Mouse (Mus musculus) lung, embryonic 16.5 days (tissue): ENCODE results near the gene Inpp5d. TPM values are rescaled to one million over a fixed set of nuclear protein-coding genes. Genes with fewer than 3 reads are reported as not detected.
A peak's percentile ranks its signal among the peaks of the same experiment; 100 is the strongest.

Experiments
- ATAC-seq: fragments of 200-750 bp; cut with Nextera tagmentation; 2 replicates; pipeline ENCODE4 v1.8.0; 2017; ENCODE audit warnings: low read depth, mild to moderate bottlenecking, moderate library complexity
- H3K27ac ChIP-seq: fragments of 300-500 bp; sonication (generic); 2 replicates; pipeline ENCODE4 v1.5.1; 2014; ENCODE audit warnings: mild to moderate bottlenecking, control low read depth, low read length
- H3K27me3 ChIP-seq: fragments of 300-500 bp; sonication (generic); 2 replicates; pipeline ENCODE4 v1.6.1; 2014; ENCODE audit warnings: low read depth, low read length, mixed read lengths; ENCODE audit not compliant: control insufficient read depth, insufficient read depth
- H3K36me3 ChIP-seq: fragments of 300-500 bp; sonication (generic); 2 replicates; pipeline ENCODE4 v1.6.1; 2014; ENCODE audit warnings: low read length; ENCODE audit not compliant: control insufficient read depth, insufficient read depth
- H3K4me1 ChIP-seq: fragments of 300-500 bp; sonication (generic); replicated peaks from 2 replicates; pipeline ENCODE4 v1.6.1; 2014; ENCODE audit warnings: low read length, mixed read lengths; ENCODE audit not compliant: control insufficient read depth, insufficient read depth
- H3K4me2 ChIP-seq: fragments of 300-500 bp; sonication (generic); 2 replicates; pipeline ENCODE4 v1.6.1; 2014; ENCODE audit warnings: low read depth, low read length, control low read depth
- H3K4me3 ChIP-seq: fragments of 300-500 bp; sonication (generic); 2 replicates; pipeline ENCODE4 v1.5.1; 2014; ENCODE audit warnings: mild to moderate bottlenecking, low read length, control low read depth
- H3K9ac ChIP-seq: fragments of 300-500 bp; sonication (generic); 2 replicates; pipeline ENCODE4 v1.6.1; 2014; ENCODE audit warnings: low read length, control low read depth
- H3K9me3 ChIP-seq: fragments of 300-500 bp; sonication (generic); 2 replicates; pipeline ENCODE4 v1.6.1; 2016; ENCODE audit warnings: low read length; ENCODE audit not compliant: control insufficient read depth
- WGBS: fragments of 180-500 bp; shearing (Covaris S2); extraction: QIAGEN DNeasy Blood & Tissue Kit; methylation state at CpG from one replicate; pipeline ENCODE4 v1.1.7; 2014; 5-methylcytosine and 5-hydroxymethylcytosine counted together
- polyA plus RNA-seq: library from polyadenylated mRNA; unstranded; fragments of >200 nt; fragmentation: Nextera tagmentation; extraction: Ambion mirVana; gene quantifications from 2 replicates; pipeline ENCODE4 v1.2.1, GENCODE M21; 2015

The Inpp5d gene
- polyA plus RNA-seq, 1 experiment from 2014 or later: 11.9 TPM

DNA sequence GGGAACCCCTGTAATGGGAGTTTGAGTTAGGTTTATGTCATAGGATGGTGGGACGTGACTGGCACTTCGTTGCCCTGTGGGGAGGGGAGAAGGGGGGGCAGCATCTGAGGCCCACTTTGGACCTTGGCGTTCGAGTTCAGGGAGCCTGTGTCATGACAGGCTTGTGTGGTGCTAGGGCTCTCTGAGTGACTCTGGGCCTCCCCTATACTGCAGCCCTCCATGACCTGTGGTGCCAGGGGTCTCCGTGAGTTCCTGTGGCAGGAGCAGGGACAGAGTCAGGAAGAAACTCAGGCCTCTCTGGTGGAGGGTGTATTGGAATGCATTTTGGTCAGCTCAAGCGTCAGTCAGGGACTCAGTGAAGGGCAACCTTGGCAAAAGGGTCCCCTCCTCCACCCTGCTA lies 581 bp downstream of the Inpp5d start:
- Histone ChIP-seq H3K27ac (peak overlapping the region; percentile 75), H3K36me3 (no peaks in the 10 kb centered on the region), H3K9me3 (no peaks in the 10 kb centered on the region), H3K9ac (peak overlapping the region; percentile 64), H3K27me3 (no peaks in the 10 kb centered on the region), H3K4me2 (peak overlapping the region; percentile 46), H3K4me1 (0 out of 2 replicates have a peak, but pooled peaks cover 2% of the 10 kb centered on the region), H3K4me3 (peak overlapping the region; percentile 46)
- ATAC-seq: no peak; the same call in 1 of the 2 replicates
- 59% methylated on average over 6 of the region's 6 CpGs for WGBS

DNA sequence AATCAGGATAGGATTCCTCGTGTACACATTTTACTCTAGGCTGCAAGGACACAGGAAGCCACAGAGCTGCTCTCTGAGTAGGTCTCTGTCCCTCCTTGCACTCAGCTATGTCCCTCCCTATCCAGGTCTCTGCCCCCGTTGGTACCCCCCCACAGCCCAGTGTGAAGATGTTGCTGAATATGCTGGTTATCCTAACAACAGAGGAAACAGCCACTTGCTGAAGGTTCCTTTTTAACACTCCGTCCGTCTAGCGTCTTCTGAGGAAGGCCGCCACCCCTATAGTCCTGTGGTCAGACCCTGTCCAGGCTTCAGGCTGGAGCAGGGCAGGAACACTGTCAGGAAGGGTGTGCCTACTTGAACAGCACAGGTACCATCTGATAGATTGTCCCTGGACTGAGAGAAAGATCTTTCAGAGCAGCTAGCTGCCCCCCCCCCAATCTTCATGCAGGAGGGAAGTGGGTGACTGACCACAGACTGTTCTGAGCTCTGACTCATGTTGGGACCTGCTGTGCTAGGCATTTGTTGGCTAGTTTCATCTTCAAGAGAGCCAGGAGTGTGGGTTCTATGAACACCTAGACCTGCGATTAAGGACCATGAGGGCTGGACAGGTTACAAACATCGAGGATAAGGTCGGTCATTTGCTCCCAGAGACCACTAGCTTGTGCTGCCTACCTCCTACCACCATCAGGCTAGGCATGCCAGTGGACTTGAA lies 1.2 kb downstream of the Inpp5d start:
- Histone ChIP-seq H3K9ac (peak overlapping the region; percentile 64; the same call in 1 of the 2 replicates), H3K27ac (peak overlapping the region; percentile 75), H3K4me1 (0 out of 2 replicates have a peak, but pooled peaks cover 2% of the 10 kb centered on the region), H3K9me3 (no peaks in the 10 kb centered on the region), H3K4me2 (peak overlapping the region; percentile 46), H3K36me3 (no peaks in the 10 kb centered on the region), H3K27me3 (no peaks in the 10 kb centered on the region), H3K4me3 (peak overlapping the region; percentile 46)
- peak; percentile 23; the same call in 1 of the 2 replicates for ATAC-seq
- WGBS: 70% methylated on average over 9 of the region's 9 CpGs

DNA sequence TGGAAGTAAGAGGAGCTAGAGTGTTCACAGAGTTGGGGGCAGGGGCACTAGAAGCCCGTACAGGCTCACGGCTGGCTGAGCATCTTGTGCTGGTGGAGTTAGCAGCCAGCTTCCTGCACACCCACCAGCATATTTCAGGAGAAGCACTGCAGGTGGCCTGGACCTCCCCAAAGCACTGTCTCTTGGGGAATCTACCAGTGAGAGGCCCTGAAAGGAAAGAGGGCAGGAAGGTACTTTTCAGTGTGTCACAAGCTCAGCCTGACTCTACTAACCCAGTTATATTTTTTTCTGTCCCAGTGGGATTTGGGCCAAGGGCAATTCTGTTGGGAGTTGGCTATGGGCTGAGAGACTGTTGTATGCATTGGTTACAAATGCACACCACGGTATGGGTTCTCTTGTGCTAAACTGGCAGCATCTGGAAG lies 1.8 kb downstream of the Inpp5d start:
- H3K4me3 ChIP-seq: peak overlapping the region; percentile 46
- ATAC-seq: no peak

DNA sequence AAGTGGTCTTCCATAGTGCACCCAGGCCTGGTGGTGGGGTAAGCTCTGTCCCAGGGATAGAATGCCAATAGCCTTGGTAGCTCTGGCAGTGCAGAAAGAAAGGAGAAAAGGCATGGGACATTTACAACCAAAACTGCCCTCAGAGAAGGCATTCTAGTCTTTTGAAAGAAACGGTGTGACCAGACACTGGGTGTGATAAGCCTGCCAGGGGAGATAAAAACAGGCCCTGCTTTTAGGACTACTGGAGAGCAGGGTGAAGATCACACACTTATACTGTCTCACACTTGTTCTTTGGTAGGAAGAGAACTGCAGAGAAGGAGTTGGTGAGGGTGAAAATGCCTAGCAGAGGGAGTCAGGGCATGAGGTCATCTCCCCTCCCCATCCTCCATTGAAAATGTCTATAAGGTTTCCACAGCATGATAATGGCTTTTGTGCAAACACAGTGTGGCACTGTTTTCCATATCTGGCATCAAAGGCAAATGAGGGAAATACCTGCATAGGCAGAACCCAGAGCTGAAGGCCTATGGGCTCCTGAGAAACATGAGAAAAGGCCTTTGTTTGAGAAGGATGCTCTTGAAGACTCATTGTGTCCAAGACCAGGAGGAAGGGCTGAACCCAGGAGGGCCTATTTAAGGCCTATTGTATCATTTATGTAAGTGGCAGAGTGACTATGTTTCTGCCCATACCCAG lies 4.0 kb downstream of the Inpp5d start:
- H3K27me3 ChIP-seq: no peaks in the 10 kb centered on the region
- WGBS: 47% methylated on average over 1 of the region's 1 CpGs
- no peak for ATAC-seq

More for the DNA sequence above, 1.8 kb downstream of the Inpp5d start:
- no peaks in the 10 kb centered on the region for H3K27me3 ChIP-seq
- 45% methylated on average over 3 of the region's 3 CpGs for WGBS
- H3K4me1 ChIP-seq: peaks cover 5% of the 10 kb centered on the region; the same call in 1 of the 2 replicates
- H3K36me3 ChIP-seq: no peaks in the 10 kb centered on the region
- no peaks in the 10 kb centered on the region for H3K9me3 ChIP-seq
- H3K27ac ChIP-seq: no peak overlapping the region
- H3K9ac ChIP-seq: no peak overlapping the region
- H3K4me2 ChIP-seq: peak overlapping the region; percentile 46

DNA sequence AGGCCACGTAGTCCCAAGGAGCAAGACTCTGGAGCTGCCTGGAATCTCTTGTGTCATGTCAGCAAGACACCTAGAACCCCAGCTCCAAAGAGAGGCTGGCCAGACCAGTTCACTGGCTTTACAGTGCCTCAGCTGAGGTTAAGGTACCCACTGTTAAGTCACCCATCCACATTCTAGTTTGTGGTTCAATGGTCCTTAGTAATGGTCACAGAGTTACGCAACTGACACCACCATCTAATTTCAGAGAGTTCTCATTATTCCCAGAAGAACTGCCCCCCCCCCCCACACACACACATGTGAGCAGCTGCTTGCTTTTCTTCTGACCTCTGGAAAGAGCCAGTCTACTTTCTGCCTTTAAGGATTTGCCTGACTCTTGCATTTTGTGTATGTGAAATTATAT lies 4.7 kb downstream of the Inpp5d start:
- Histone ChIP-seq H3K27me3 (no peaks in the 10 kb centered on the region), H3K36me3 (no peaks in the 10 kb centered on the region), H3K9me3 (no peaks in the 10 kb centered on the region), H3K4me1 (peaks cover 5% of the 10 kb centered on the region; the same call in 1 of the 2 replicates), H3K9ac (no peak overlapping the region), H3K4me3 (no peak overlapping the region), H3K27ac (no peak overlapping the region), H3K4me2 (no peak overlapping the region)
- no peak for ATAC-seq
- 80% methylated on average over 2 of the region's 2 CpGs for WGBS

More for the DNA sequence above, 4.0 kb downstream of the Inpp5d start:
- no peaks in the 10 kb centered on the region for H3K36me3 ChIP-seq
- no peaks in the 10 kb centered on the region for H3K9me3 ChIP-seq
- peaks cover 5% of the 10 kb centered on the region; the same call in 1 of the 2 replicates for H3K4me1 ChIP-seq
- H3K4me3 ChIP-seq: no peak overlapping the region
- H3K27ac ChIP-seq: no peak overlapping the region
- H3K4me2 ChIP-seq: no peak overlapping the region
- H3K9ac ChIP-seq: no peak overlapping the region

DNA sequence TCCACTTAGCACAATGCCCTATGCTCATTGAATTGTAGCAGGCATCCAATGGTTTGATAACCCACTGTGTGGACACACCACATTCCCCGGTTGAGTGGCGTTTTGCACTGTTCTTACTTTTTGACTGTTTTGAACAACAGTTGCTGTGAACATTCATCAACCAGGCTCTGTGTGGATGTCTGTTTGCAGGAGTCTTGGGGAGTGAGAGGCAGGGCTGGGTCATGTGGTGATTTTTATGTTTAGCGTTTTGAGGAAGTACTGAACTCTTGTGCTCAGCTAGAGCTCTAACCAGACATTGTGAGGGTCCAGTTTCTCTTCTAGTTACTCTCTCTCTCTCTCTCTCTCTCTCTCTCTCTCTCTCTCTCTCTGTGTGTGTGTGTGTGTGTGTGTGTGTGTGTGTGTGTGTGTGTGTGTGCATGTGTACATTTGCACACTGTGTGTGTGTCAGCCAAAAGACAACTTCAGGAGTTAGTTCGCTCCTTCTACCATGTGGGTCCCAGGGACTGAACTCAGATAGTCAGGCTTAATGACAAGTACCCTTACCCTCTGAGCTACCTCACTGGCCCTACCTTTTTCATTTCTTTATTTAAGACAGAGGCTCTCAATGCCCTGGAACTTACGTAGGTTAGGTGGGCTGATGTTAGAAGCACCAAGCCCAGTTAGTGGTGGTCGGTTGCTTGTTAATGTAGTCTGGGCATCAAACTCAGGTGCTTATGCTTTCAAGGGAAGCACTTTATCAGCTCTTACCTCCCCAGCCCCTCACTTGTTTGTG lies 5.3 kb downstream of the Inpp5d start:
- Histone ChIP-seq H3K27me3 (no peaks in the 10 kb centered on the region), H3K4me1 (peaks cover 5% of the 10 kb centered on the region; the same call in 1 of the 2 replicates), H3K9me3 (no peaks in the 10 kb centered on the region), H3K4me2 (no peak overlapping the region), H3K27ac (0 out of 2 replicates have a peak overlapping the region, but pooled peaks have one; percentile 17), H3K36me3 (no peaks in the 10 kb centered on the region), H3K9ac (no peak overlapping the region), H3K4me3 (no peak overlapping the region)
- 69% methylated on average over 6 of the region's 6 CpGs for WGBS
- ATAC-seq: no peak

DNA sequence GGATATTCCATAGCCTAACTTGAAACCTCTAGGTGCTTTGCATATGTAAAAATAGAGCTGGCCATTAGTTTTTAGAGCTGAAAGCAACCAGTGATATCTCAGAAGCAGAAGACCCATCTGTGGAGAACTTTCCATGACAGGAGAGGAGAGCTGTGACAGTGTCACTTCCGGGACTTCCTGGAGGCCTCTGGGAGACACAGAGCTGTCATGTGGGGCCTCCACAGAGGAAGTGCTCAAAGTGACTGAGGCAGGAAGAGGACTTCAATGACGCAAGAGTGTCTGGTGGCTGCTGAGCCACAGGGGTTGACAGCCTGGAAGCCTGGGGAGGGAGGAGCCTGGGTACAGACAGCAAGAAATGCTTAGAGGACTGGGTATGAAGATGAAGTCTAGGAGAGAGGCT lies 6.2 kb downstream of the Inpp5d start:
- WGBS: 41% methylated on average over 2 of the region's 2 CpGs
- Histone ChIP-seq H3K9me3 (no peaks in the 10 kb centered on the region), H3K36me3 (no peaks in the 10 kb centered on the region), H3K4me2 (no peak overlapping the region), H3K4me1 (peaks cover 5% of the 10 kb centered on the region; the same call in 1 of the 2 replicates), H3K27ac (no peak overlapping the region), H3K9ac (no peak overlapping the region), H3K27me3 (no peaks in the 10 kb centered on the region), H3K4me3 (no peak overlapping the region)
- ATAC-seq: peak; percentile 76

DNA sequence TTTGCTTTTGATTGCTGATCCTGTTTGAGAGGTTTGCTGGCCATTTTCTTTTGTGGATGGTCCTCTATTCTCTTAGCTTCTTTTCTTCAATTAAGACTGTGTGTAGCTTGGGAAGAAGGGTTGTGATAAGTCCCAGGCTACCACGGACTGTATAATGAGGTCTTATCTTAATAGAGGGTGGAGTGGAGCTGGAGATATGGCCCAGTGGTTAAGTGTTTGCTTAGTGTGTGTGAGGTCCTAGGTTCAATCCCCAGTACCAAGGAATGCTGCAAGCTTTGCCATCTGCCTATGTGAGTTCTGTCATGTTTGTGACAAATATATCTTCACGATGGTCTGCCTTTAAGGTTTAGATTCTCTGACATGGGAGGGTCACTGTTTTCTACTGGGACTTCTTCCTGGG lies 8.0 kb downstream of the Inpp5d start:
- Histone ChIP-seq H3K36me3 (no peaks in the 10 kb centered on the region), H3K27me3 (no peaks in the 10 kb centered on the region), H3K9ac (no peak overlapping the region), H3K4me3 (no peak overlapping the region), H3K4me1 (peaks cover 3% of the 10 kb centered on the region; the same call in 1 of the 2 replicates), H3K4me2 (no peak overlapping the region), H3K27ac (no peak overlapping the region), H3K9me3 (no peaks in the 10 kb centered on the region)
- no peak for ATAC-seq
- 29% methylated on average over 2 of the region's 2 CpGs for WGBS

DNA sequence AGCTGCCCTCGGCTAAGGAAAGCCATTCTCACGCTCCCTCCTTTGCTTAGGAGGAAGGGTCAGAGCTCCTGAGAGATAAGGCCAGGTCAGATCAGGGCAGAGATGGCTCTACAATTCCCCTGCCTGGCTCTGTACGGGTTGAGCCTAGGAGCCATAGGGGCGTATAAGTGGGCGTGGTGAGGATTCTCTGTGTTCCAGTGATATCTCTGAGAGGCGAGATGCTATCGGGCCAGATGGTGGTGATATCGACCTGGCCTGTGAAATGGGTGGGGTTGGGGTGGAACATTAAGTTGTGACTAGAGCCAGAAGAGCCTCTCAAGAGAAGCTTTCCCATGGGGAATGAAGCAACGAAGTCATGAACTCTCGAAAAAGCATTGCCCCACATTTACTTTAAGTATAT lies 11.5 kb downstream of the Inpp5d start:
- Histone ChIP-seq H3K9ac (no peak overlapping the region), H3K4me3 (no peak overlapping the region), H3K27me3 (no peaks in the 10 kb centered on the region), H3K27ac (no peak overlapping the region), H3K4me1 (peaks cover 2% of the 10 kb centered on the region; the same call in 1 of the 2 replicates), H3K4me2 (no peak overlapping the region), H3K36me3 (no peaks in the 10 kb centered on the region), H3K9me3 (no peaks in the 10 kb centered on the region)
- WGBS: 63% methylated on average over 10 of the region's 10 CpGs
- no peak for ATAC-seq
